Mouse (Mus musculus): ENCODE results near the gene Ier3.

GRCm38 (mm10) chr17:35785140-35785539 lies 36.3 kb upstream of the Ier3 start:
- TF ChIP-seq POLR2A (IDR thresholded peaks at IDR 0.05; ENCODE audit: low read depth, low read length), result no peak
- TF ChIP-seq CTCF (IDR thresholded peaks at IDR 0.05; ENCODE audit: extremely low read depth, insufficient read depth, insufficient read length, insufficient replicate concordance), result no peak

Measured in spleen, adult 2 months (tissue).